Mouse (Mus musculus): Measurements from ENCODE around the gene Prkcq. TPM values are rescaled to one million over a fixed set of nuclear protein-coding genes. Genes with fewer than 3 reads are reported as not detected.

The Prkcq gene
- polyA plus RNA-seq, 1 experiment from 2014 or later = 4.4 TPM

- Histone ChIP-seq H3K27me3 (replicated peaks; ENCODE audit: control insufficient read depth, insufficient read depth, low read length) (no peaks in the 10 kb centered on the region), H3K4me1 (replicated peaks; ENCODE audit: control insufficient read depth, insufficient read depth, low read length) (no peaks in the 10 kb centered on the region), H3K27ac (ENCODE audit: low read length) (no peak overlapping the region), H3K4me2 (ENCODE audit: low read length) (no peak overlapping the region), H3K4me3 (replicated peaks; ENCODE audit: low read length) (no peak overlapping the region), H3K36me3 (ENCODE audit: control insufficient read depth, insufficient read depth) (no peaks in the 10 kb centered on the region), H3K9me3 (ENCODE audit: control insufficient read depth, low read length) (no peaks in the 10 kb centered on the region), H3K9ac (replicated peaks; ENCODE audit: low read depth, low read length) (no peak overlapping the region)
- 93% methylated on average over 6 of the region's 6 CpGs for WGBS
- no peak for ATAC-seq
Measured at GRCm38 (mm10) chr2:11205720-11206119, 33.8 kb downstream of the Prkcq start.

DNA sequence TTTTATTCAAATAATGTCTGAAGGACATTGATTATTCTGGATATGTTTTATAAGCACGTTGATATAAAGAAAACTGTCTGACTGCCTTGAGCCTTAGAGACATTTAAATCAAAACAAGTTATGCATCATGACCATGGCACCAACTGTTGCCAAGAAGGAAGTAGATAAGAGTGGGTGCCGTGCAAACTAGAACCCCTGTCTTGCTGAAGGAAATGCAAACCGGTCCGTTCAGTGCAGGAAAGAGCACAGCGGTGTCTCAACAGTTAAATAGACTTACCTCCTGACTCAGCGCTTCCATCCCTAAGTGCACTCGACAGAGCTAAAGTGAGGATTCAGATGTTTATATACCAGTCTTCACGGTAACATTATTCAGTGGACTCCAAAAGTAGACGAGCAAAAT, 36.4 kb downstream of the Prkcq start:
- Histone ChIP-seq H3K4me1 (replicated peaks; ENCODE audit: control insufficient read depth, insufficient read depth, low read length) (no peaks in the 10 kb centered on the region), H3K9me3 (ENCODE audit: control insufficient read depth, low read length) (no peaks in the 10 kb centered on the region), H3K27me3 (replicated peaks; ENCODE audit: control insufficient read depth, insufficient read depth, low read length) (no peaks in the 10 kb centered on the region), H3K4me2 (ENCODE audit: low read length) (no peak overlapping the region), H3K4me3 (replicated peaks; ENCODE audit: low read length) (no peak overlapping the region), H3K27ac (ENCODE audit: low read length) (no peak overlapping the region), H3K9ac (replicated peaks; ENCODE audit: low read depth, low read length) (no peak overlapping the region), H3K36me3 (ENCODE audit: control insufficient read depth, insufficient read depth) (no peaks in the 10 kb centered on the region)
- no peak for ATAC-seq
- 88% methylated on average over 9 of the region's 9 CpGs for WGBS

DNA sequence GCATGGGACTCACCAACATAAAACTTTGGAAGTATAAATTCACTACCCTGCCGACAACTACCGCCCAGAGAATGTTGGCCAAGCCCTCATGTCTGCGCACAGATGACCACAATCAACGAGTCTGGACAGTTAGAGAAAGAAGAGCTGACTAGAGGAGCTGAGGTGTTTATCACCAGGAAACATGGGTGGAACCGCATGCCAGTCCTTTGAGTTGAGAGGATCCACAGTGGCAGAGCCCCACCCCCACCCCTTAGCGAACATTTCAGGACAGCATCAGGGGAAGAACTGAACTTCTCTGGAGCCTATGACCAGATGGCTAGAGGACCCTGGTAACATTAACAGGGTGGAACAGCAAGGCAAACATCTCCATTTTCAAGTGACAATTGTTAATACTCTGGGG, 37.4 kb downstream of the Prkcq start:
- H3K4me2 ChIP-seq (ENCODE audit: low read length) = no peak overlapping the region
- 92% methylated on average over 6 of the region's 6 CpGs for WGBS
- H3K27ac ChIP-seq (ENCODE audit: low read length) = no peak overlapping the region
- ATAC-seq = no peak
- H3K36me3 ChIP-seq (ENCODE audit: control insufficient read depth, insufficient read depth) = no peaks in the 10 kb centered on the region
- H3K4me1 ChIP-seq (replicated peaks; ENCODE audit: control insufficient read depth, insufficient read depth, low read length) = no peaks in the 10 kb centered on the region
- H3K9me3 ChIP-seq (ENCODE audit: control insufficient read depth, low read length) = no peaks in the 10 kb centered on the region
- H3K9ac ChIP-seq (replicated peaks; ENCODE audit: low read depth, low read length) = no peak overlapping the region
- H3K27me3 ChIP-seq (replicated peaks; ENCODE audit: control insufficient read depth, insufficient read depth, low read length) = no peaks in the 10 kb centered on the region
- no peak overlapping the region for H3K4me3 ChIP-seq (replicated peaks; ENCODE audit: low read length)

- H3K27ac ChIP-seq (ENCODE audit: low read length) = no peak overlapping the region
Measured at GRCm38 (mm10) chr2:11210241-11210916, 38.5 kb downstream of the Prkcq start.

DNA sequence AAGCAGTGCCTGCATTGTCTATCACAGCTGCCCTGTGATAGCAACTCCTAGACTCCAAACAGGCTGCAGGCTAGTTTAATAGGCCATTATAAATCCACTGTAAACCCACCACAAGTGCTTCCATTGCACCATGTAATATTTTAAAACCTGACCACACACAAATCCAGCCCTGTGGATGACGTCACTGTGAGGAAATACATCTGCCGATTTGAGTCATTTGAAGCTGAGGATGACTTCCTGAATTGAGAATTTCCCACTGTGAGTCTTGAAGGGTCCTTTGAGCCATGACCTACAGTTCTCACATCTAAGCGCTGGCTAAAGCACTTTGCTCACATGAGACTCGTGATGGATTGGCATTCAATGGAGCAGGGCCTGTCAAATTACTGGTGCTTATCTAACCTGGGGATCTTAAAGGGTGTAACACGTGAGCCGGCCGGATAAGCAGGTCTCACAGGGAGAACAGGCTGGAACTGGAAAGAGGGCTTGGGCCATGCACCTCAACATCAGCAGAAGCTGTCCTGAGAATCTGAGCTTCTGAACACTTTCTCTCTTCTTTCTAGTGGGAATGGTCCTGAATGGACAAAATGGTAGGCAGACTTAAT, 40.2 kb downstream of the Prkcq start:
- H3K9me3 ChIP-seq (ENCODE audit: control insufficient read depth, low read length) = no peaks in the 10 kb centered on the region
- WGBS = 72% methylated on average over 7 of the region's 7 CpGs
- ATAC-seq = no peak
- H3K27ac ChIP-seq (ENCODE audit: low read length) = no peak overlapping the region
- no peaks in the 10 kb centered on the region for H3K4me1 ChIP-seq (replicated peaks; ENCODE audit: control insufficient read depth, insufficient read depth, low read length)
- no peaks in the 10 kb centered on the region for H3K36me3 ChIP-seq (ENCODE audit: control insufficient read depth, insufficient read depth)
- H3K9ac ChIP-seq (replicated peaks; ENCODE audit: low read depth, low read length) = no peak overlapping the region
- no peaks in the 10 kb centered on the region for H3K27me3 ChIP-seq (replicated peaks; ENCODE audit: control insufficient read depth, insufficient read depth, low read length)
- H3K4me3 ChIP-seq (replicated peaks; ENCODE audit: low read length) = no peak overlapping the region
- no peak overlapping the region for H3K4me2 ChIP-seq (ENCODE audit: low read length)

More at GRCm38 (mm10) chr2:11210241-11210916, 38.5 kb downstream of the Prkcq start:
- WGBS = 44% methylated on average over 8 of the region's 8 CpGs
- Histone ChIP-seq H3K4me1 (replicated peaks; ENCODE audit: control insufficient read depth, insufficient read depth, low read length) (no peaks in the 10 kb centered on the region), H3K36me3 (ENCODE audit: control insufficient read depth, insufficient read depth) (no peaks in the 10 kb centered on the region), H3K4me3 (replicated peaks; ENCODE audit: low read length) (no peak overlapping the region), H3K9me3 (ENCODE audit: control insufficient read depth, low read length) (no peaks in the 10 kb centered on the region), H3K9ac (replicated peaks; ENCODE audit: low read depth, low read length) (no peak overlapping the region), H3K4me2 (ENCODE audit: low read length) (no peak overlapping the region), H3K27me3 (replicated peaks; ENCODE audit: control insufficient read depth, insufficient read depth, low read length) (no peaks in the 10 kb centered on the region)
- ATAC-seq = peak; percentile 63

DNA sequence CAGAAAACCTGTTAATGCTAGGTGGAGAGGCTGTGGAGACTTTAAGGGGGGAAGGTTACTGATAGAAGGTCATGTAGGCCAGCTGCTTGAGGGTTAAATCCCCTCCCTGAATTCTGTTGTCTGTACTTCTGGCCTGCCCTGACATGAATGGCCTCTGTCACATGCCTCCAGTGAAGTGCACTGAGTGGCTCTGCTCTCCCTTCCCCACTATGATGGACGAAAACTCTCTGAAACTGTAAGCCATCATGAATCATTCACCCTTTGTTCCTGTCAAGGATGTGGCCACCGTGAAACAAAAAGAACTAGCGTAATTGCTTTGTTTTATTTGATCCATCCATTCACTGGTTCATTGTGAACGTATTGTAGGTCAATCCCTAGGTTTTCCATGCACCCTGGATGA, 44.5 kb downstream of the Prkcq start:
- ATAC-seq = no peak
- H3K9me3 ChIP-seq (ENCODE audit: control insufficient read depth, low read length) = no peaks in the 10 kb centered on the region
- H3K9ac ChIP-seq (replicated peaks; ENCODE audit: low read depth, low read length) = no peak overlapping the region
- H3K4me2 ChIP-seq (ENCODE audit: low read length) = no peak overlapping the region
- no peaks in the 10 kb centered on the region for H3K4me1 ChIP-seq (replicated peaks; ENCODE audit: control insufficient read depth, insufficient read depth, low read length)
- H3K27ac ChIP-seq (ENCODE audit: low read length) = no peak overlapping the region
- H3K27me3 ChIP-seq (replicated peaks; ENCODE audit: control insufficient read depth, insufficient read depth, low read length) = no peaks in the 10 kb centered on the region
- no peaks in the 10 kb centered on the region for H3K36me3 ChIP-seq (ENCODE audit: control insufficient read depth, insufficient read depth)
- no peak overlapping the region for H3K4me3 ChIP-seq (replicated peaks; ENCODE audit: low read length)
- 66% methylated on average over 4 of the region's 4 CpGs for WGBS

- no peak for ATAC-seq
- no peak overlapping the region for H3K27ac ChIP-seq (ENCODE audit: low read length)
- no peaks in the 10 kb centered on the region for H3K9me3 ChIP-seq (ENCODE audit: control insufficient read depth, low read length)
- no peak overlapping the region for H3K4me2 ChIP-seq (ENCODE audit: low read length)
- no peaks in the 10 kb centered on the region for H3K36me3 ChIP-seq (ENCODE audit: control insufficient read depth, insufficient read depth)
- H3K9ac ChIP-seq (replicated peaks; ENCODE audit: low read depth, low read length) = no peak overlapping the region
- 75% methylated on average over 5 of the region's 5 CpGs for WGBS
- H3K27me3 ChIP-seq (replicated peaks; ENCODE audit: control insufficient read depth, insufficient read depth, low read length) = no peaks in the 10 kb centered on the region
- H3K4me3 ChIP-seq (replicated peaks; ENCODE audit: low read length) = no peak overlapping the region
- no peaks in the 10 kb centered on the region for H3K4me1 ChIP-seq (replicated peaks; ENCODE audit: control insufficient read depth, insufficient read depth, low read length)
Measured at GRCm38 (mm10) chr2:11216847-11217246, 44.9 kb downstream of the Prkcq start.

DNA sequence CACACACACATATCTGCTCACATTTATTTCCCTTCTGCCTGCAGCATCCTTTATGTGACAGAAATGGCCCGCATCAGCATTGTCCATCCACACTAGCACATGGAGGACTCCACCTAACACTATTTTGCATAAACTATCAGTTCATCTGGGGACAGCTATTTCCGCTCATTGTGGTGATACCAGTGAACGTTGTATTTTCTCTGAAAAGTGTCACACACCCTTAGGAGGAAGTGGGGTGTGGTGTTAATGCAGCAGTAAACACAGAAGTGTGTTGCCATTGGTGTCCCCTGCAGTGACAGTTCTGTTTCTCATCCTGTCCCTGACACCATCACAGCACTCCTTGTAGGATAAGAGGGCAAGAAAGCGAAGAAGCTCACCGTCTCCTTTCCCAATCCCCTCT, 46.2 kb downstream of the Prkcq start:
- Histone ChIP-seq H3K4me3 (replicated peaks; ENCODE audit: low read length) (no peak overlapping the region), H3K9ac (replicated peaks; ENCODE audit: low read depth, low read length) (no peak overlapping the region), H3K9me3 (ENCODE audit: control insufficient read depth, low read length) (no peaks in the 10 kb centered on the region), H3K36me3 (ENCODE audit: control insufficient read depth, insufficient read depth) (no peaks in the 10 kb centered on the region), H3K27me3 (replicated peaks; ENCODE audit: control insufficient read depth, insufficient read depth, low read length) (no peaks in the 10 kb centered on the region), H3K4me1 (replicated peaks; ENCODE audit: control insufficient read depth, insufficient read depth, low read length) (no peaks in the 10 kb centered on the region), H3K4me2 (ENCODE audit: low read length) (no peak overlapping the region), H3K27ac (ENCODE audit: low read length) (no peak overlapping the region)
- ATAC-seq = no peak
- 89% methylated on average over 5 of the region's 5 CpGs for WGBS

DNA sequence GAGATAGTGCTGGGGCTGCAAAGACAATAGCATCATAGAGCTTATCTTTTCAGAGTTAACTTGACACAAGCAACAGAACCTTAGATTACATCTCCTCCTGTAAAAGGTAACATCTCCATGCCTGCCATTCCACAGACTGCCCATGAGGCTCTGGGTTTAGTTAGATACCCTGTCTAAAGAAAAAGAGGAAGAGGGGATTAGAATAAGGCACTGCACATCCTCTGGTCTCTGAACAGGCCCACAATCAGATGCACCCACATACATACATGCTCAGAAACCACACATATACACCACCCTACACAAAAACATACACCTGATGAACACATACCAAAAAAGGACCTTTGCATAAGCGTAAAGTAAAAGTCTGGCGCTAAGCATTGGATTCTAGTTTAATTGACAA, 47.4 kb downstream of the Prkcq start:
- Histone ChIP-seq H3K9ac (replicated peaks; ENCODE audit: low read depth, low read length) (no peak overlapping the region), H3K36me3 (ENCODE audit: control insufficient read depth, insufficient read depth) (no peaks in the 10 kb centered on the region), H3K9me3 (ENCODE audit: control insufficient read depth, low read length) (no peaks in the 10 kb centered on the region), H3K27me3 (replicated peaks; ENCODE audit: control insufficient read depth, insufficient read depth, low read length) (no peaks in the 10 kb centered on the region), H3K27ac (ENCODE audit: low read length) (no peak overlapping the region), H3K4me2 (ENCODE audit: low read length) (no peak overlapping the region), H3K4me3 (replicated peaks; ENCODE audit: low read length) (no peak overlapping the region), H3K4me1 (replicated peaks; ENCODE audit: control insufficient read depth, insufficient read depth, low read length) (no peaks in the 10 kb centered on the region)
- no peak for ATAC-seq
- 98% methylated on average over 2 of the region's 2 CpGs for WGBS
